Mouse (Mus musculus): Measurements from ENCODE around the gene Ftl1.

The Ftl1 gene

DNA sequence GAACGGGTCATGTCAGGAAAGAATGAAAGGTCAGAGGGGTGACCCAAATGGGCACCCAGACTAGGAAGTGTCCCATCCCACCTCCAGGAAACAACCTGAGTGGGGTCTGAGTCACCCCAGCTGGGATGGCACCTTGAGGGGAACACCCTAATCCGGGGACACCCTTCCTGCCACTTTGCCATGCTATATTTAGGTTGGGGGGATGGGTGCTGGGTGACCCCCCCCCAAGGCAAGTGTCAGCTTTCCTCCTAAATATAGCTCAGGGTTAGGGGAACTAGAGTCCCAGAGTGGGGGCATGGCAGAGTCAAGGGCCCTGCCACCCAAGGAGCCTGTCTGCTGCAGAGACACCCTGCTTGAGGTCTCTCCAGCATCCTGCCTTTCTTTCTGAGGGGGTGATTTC is 47.3 kb downstream of the Ftl1 start:
- DNase-seq: no peak

DNA sequence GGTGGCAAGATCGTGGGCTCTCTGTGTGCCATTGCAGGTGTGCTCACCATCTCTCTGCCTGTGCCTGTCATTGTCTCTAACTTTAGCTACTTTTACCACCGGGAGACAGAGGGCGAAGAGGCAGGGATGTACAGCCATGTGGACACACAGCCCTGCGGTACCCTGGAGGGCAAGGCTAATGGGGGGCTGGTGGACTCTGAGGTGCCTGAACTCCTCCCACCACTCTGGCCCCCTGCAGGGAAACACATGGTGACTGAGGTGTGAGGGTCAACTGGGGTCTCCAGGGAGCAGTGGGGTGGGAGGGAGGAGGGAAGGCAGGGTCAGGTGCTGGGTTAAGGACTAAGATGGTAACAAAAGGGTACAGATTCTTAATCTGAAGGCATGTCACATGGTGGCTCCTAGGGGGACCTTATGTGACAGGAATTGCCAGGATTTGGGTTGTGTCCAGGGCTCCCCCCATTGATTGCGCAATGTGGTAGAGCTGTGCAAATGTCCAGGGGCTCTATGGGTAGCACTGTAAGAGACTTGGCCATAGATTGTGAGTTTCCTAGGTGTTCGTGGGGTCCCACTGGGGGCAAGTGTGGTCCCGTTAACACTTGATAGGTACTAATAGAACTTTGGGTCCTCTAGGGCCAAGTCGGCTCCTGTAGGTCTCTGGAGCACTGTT is 50.1 kb downstream of the Ftl1 start:
- no peak for DNase-seq

DNA sequence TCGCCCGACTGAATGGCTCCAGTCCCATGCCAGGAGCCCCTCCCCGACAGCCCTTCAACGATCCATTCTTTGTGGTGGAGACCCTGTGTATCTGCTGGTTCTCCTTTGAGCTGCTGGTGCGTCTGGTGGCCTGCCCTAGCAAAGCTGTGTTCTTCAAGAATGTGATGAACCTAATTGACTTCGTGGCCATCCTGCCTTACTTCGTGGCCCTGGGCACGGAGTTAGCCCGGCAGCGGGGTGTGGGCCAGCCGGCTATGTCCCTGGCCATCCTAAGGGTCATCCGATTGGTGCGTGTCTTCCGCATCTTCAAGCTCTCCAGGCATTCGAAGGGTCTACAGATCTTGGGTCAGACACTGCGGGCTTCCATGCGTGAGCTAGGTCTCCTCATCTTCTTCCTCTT is 50.7 kb downstream of the Ftl1 start:
- no peak for DNase-seq

DNA sequence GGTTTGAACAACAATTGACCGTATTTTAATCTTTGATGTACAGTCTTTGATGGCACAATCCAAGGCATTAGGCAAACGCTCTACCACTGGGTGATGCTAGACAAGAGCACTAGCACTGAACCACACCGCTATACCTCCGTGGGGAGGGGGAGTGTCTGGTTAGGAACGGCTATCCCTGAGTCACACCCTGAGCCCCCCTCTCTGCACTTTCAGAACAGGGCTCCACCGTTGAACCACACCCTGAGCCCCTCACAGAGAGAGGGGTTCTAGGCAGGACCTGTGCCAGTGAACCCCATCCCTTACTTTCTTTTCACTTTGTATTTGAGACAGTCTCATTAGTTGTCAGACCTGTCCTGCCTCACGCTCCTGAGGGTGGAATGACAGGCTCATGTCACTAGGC is 51.3 kb downstream of the Ftl1 start:
- no peak for DNase-seq

Data from lung, postnatal 14 days (tissue).